Mouse (Mus musculus) spleen, adult 18-20 months (tissue): Measurements from ENCODE around the gene Sdcbp2.

ENCODE experiments used
- DNase-seq, 2 experiments: peaks; one replicate each; pipeline ENCODE4 v3.0.0; 2022; ENCODE audit warnings: mixed read lengths in 2 of 2

Gene Sdcbp2

GRCm38 (mm10) chr2:151632159-151632814 lies 59.9 kb downstream of the Sdcbp2 start, which contains the start of gene Snph:
Gene Snph (minus strand): TSS chr2:151632593.
- peak in 1 of 2 experiments; percentile 24 for DNase-seq

- DNase-seq, result no peak
These were observed 60.6 kb downstream of the Sdcbp2 start for GRCm38 (mm10) chr2:151632982-151633381.

- DNase-seq, result no peak
These were observed 62.5 kb downstream of the Sdcbp2 start for GRCm38 (mm10) chr2:151634903-151635302.

GRCm38 (mm10) chr2:151635362-151636014 lies 63.1 kb downstream of the Sdcbp2 start:
- DNase-seq, result no peak

- DNase-seq, result no peak
These were observed 63.6 kb downstream of the Sdcbp2 start for GRCm38 (mm10) chr2:151636015-151636402.
